Mouse (Mus musculus): ENCODE measurements around the gene Gm17571. TPM values are rescaled to one million over a fixed set of nuclear protein-coding genes. Genes with fewer than 3 reads are reported as not detected.
A peak's percentile ranks its signal among the peaks of the same experiment; 100 is the strongest.

Gm17571 gene
- polyA plus RNA-seq, 1 experiment from 2014 or later: not detected

GRCm38 (mm10) chr9:13483199-13484068, 36.9 kb upstream of the Gm17571 start:
- Histone ChIP-seq H3K9ac (ENCODE audit: low read length) (no peak overlapping the region), H3K27ac (ENCODE audit: low read depth, low read length) (no peak overlapping the region), H3K27me3 (replicated peaks; ENCODE audit: control insufficient read depth, insufficient read depth, low read length) (no peaks in the 10 kb centered on the region), H3K36me3 (ENCODE audit: control insufficient read depth, insufficient read depth, low read length) (no peaks in the 10 kb centered on the region), H3K4me3 (ENCODE audit: low read depth, low read length) (no peak overlapping the region), H3K4me1 (ENCODE audit: control insufficient read depth, insufficient read depth, low read length) (peaks cover 33% of the 10 kb centered on the region), H3K4me2 (ENCODE audit: low read length) (no peak overlapping the region), H3K9me3 (replicated peaks; ENCODE audit: control insufficient read depth, low read length) (no peaks in the 10 kb centered on the region)
- WGBS: 87% methylated on average over 5 of the region's 5 CpGs
- no peak for DNase-seq (ENCODE audit: low spot score)
- ATAC-seq: no peak

DNA sequence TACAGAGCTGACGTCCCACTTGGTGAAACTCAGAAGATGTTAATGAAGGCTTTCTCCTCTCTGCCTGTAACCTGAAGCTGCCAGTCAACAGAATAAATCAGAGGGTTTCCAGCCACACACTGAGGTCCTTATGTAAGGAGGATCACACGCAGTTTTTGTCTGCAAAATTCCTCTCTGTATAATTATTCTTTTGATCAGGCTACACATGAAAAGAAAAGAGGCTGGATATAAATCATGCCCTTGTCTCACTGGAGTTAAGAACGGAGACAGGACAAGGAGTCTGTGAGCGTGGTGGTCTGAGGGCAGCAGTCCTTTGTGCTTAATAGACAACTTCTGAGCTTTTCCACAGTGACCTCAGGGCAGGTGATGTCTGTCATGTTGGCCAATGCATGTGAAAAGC, 32.7 kb upstream of the Gm17571 start:
- H3K4me3 ChIP-seq (ENCODE audit: low read depth, low read length): no peak overlapping the region
- H3K9ac ChIP-seq (ENCODE audit: low read length): no peak overlapping the region
- WGBS: 2% methylated on average over 4 of the region's 4 CpGs
- DNase-seq (ENCODE audit: low spot score) (peak; percentile 33), ATAC-seq (peak; percentile 26; the same call in 1 of the 2 replicates)
- no peaks in the 10 kb centered on the region for H3K9me3 ChIP-seq (replicated peaks; ENCODE audit: control insufficient read depth, low read length)
- no peaks in the 10 kb centered on the region for H3K27me3 ChIP-seq (replicated peaks; ENCODE audit: control insufficient read depth, insufficient read depth, low read length)
- H3K4me1 ChIP-seq (ENCODE audit: control insufficient read depth, insufficient read depth, low read length): peaks cover 26% of the 10 kb centered on the region
- H3K27ac ChIP-seq (ENCODE audit: low read depth, low read length): 0 out of 2 replicates have a peak overlapping the region, but pooled peaks have one; percentile 9
- no peak overlapping the region for H3K4me2 ChIP-seq (ENCODE audit: low read length)
- no peaks in the 10 kb centered on the region for H3K36me3 ChIP-seq (ENCODE audit: control insufficient read depth, insufficient read depth, low read length)

- WGBS: 92% methylated on average over 5 of the region's 5 CpGs
- DNase-seq (ENCODE audit: low spot score): no peak
Observed at GRCm38 (mm10) chr9:13474951-13475350, 28.4 kb upstream of the Gm17571 start.

DNA sequence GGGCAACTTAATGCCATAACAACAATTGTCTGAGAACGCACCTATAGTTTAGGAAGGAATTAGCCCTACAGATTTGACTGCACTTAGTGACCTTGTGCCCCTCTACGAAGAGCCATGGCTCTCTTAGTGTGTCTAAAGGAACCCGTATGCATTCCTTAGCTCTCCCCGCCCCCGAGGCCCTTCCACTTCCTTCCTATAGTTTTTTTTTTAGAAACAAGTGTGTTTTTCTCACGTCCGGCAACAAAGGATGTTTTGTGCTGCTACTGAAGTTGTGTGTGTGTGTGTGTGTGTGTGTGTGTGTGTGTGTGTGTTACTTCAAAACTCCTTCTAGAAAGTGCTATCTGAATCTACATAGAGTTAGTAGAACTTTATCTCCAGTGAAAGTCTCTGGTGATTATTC, 23.5 kb upstream of the Gm17571 start:
- H3K4me3 ChIP-seq (ENCODE audit: low read depth, low read length): no peak overlapping the region
- no peaks in the 10 kb centered on the region for H3K9me3 ChIP-seq (replicated peaks; ENCODE audit: control insufficient read depth, low read length)
- ATAC-seq (no peak), DNase-seq (ENCODE audit: low spot score) (no peak)
- H3K4me2 ChIP-seq (ENCODE audit: low read length): no peak overlapping the region
- no peak overlapping the region for H3K9ac ChIP-seq (ENCODE audit: low read length)
- H3K27me3 ChIP-seq (replicated peaks; ENCODE audit: control insufficient read depth, insufficient read depth, low read length): no peaks in the 10 kb centered on the region
- H3K27ac ChIP-seq (ENCODE audit: low read depth, low read length): no peak overlapping the region
- no peaks in the 10 kb centered on the region for H3K36me3 ChIP-seq (ENCODE audit: control insufficient read depth, insufficient read depth, low read length)
- WGBS: 50% methylated on average over 7 of the region's 7 CpGs
- no peaks in the 10 kb centered on the region for H3K4me1 ChIP-seq (ENCODE audit: control insufficient read depth, insufficient read depth, low read length)

More at GRCm38 (mm10) chr9:13474951-13475350, 28.4 kb upstream of the Gm17571 start:
- Histone ChIP-seq H3K9me3 (replicated peaks; ENCODE audit: control insufficient read depth, low read length) (no peaks in the 10 kb centered on the region), H3K4me3 (ENCODE audit: low read depth, low read length) (no peak overlapping the region), H3K4me1 (ENCODE audit: control insufficient read depth, insufficient read depth, low read length) (peaks cover 12% of the 10 kb centered on the region), H3K4me2 (ENCODE audit: low read length) (no peak overlapping the region), H3K36me3 (ENCODE audit: control insufficient read depth, insufficient read depth, low read length) (no peaks in the 10 kb centered on the region), H3K9ac (ENCODE audit: low read length) (no peak overlapping the region), H3K27me3 (replicated peaks; ENCODE audit: control insufficient read depth, insufficient read depth, low read length) (no peaks in the 10 kb centered on the region), H3K27ac (ENCODE audit: low read depth, low read length) (no peak overlapping the region)
- no peak for ATAC-seq

- 94% methylated on average over 6 of the region's 6 CpGs for WGBS
- Histone ChIP-seq H3K36me3 (ENCODE audit: control insufficient read depth, insufficient read depth, low read length) (no peaks in the 10 kb centered on the region), H3K9me3 (replicated peaks; ENCODE audit: control insufficient read depth, low read length) (no peaks in the 10 kb centered on the region), H3K4me2 (ENCODE audit: low read length) (no peak overlapping the region), H3K27me3 (replicated peaks; ENCODE audit: control insufficient read depth, insufficient read depth, low read length) (no peaks in the 10 kb centered on the region), H3K27ac (ENCODE audit: low read depth, low read length) (no peak overlapping the region), H3K4me1 (ENCODE audit: control insufficient read depth, insufficient read depth, low read length) (no peaks in the 10 kb centered on the region), H3K9ac (ENCODE audit: low read length) (no peak overlapping the region), H3K4me3 (ENCODE audit: low read depth, low read length) (no peak overlapping the region)
- ATAC-seq (no peak), DNase-seq (ENCODE audit: low spot score) (no peak)
Observed at GRCm38 (mm10) chr9:13468778-13469177, 22.2 kb upstream of the Gm17571 start.

DNA sequence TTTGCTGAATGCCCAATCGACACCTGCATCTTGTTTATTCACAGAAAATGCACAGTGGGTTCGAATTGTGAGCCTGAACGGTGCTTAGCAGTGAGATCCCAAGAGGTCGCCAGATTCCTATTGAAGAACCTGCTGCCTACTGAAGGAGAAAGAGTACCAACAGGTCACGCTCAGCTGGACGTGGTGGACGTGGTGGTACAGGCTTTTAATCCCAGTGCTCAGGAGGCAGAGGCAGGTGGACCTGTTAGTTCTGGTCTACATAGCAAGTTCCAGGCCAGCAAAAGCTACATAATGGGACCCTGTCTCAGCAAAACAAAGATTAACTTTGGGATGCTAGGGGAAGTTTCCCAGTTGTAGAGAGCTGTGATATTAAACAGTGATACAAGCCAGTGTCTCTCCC, 21.2 kb upstream of the Gm17571 start:
- no peak overlapping the region for H3K4me3 ChIP-seq (ENCODE audit: low read depth, low read length)
- no peaks in the 10 kb centered on the region for H3K27me3 ChIP-seq (replicated peaks; ENCODE audit: control insufficient read depth, insufficient read depth, low read length)
- 65% methylated on average over 7 of the region's 7 CpGs for WGBS
- H3K27ac ChIP-seq (ENCODE audit: low read depth, low read length): no peak overlapping the region
- no peak overlapping the region for H3K9ac ChIP-seq (ENCODE audit: low read length)
- no peak for DNase-seq (ENCODE audit: low spot score)
- H3K36me3 ChIP-seq (ENCODE audit: control insufficient read depth, insufficient read depth, low read length): no peaks in the 10 kb centered on the region
- H3K4me2 ChIP-seq (ENCODE audit: low read length): no peak overlapping the region
- no peaks in the 10 kb centered on the region for H3K4me1 ChIP-seq (ENCODE audit: control insufficient read depth, insufficient read depth, low read length)
- no peaks in the 10 kb centered on the region for H3K9me3 ChIP-seq (replicated peaks; ENCODE audit: control insufficient read depth, low read length)
- no peak for ATAC-seq

GRCm38 (mm10) chr9:13466816-13467215, 20.3 kb upstream of the Gm17571 start:
- ATAC-seq (no peak), DNase-seq (ENCODE audit: low spot score) (no peak)
- Histone ChIP-seq H3K27me3 (replicated peaks; ENCODE audit: control insufficient read depth, insufficient read depth, low read length) (no peaks in the 10 kb centered on the region), H3K9ac (ENCODE audit: low read length) (no peak overlapping the region), H3K4me2 (ENCODE audit: low read length) (no peak overlapping the region), H3K4me3 (ENCODE audit: low read depth, low read length) (no peak overlapping the region), H3K27ac (ENCODE audit: low read depth, low read length) (no peak overlapping the region), H3K4me1 (ENCODE audit: control insufficient read depth, insufficient read depth, low read length) (no peaks in the 10 kb centered on the region), H3K9me3 (replicated peaks; ENCODE audit: control insufficient read depth, low read length) (no peaks in the 10 kb centered on the region), H3K36me3 (ENCODE audit: control insufficient read depth, insufficient read depth, low read length) (no peaks in the 10 kb centered on the region)
- WGBS: 91% methylated on average over 10 of the region's 10 CpGs

DNA sequence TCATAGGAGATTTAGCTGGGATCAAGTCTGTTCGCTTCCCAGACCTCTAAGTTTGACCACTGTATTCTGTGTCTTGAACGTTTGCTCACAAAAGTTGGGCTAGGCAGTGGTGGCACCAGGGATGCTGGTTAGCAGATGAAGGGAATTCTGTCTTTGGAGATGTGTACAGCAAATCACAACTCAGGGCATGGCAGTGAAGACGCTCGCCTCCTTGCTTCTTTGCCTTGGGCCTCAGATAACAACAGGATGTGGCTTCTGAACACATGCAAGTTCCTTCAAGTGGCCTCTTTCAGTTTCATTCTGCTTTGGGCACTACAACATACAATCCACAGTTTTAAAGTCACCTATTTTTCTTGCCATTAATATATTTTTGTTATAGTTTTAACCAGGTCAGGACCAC, 19.8 kb upstream of the Gm17571 start:
- Histone ChIP-seq H3K9me3 (replicated peaks; ENCODE audit: control insufficient read depth, low read length) (no peaks in the 10 kb centered on the region), H3K9ac (ENCODE audit: low read length) (no peak overlapping the region), H3K4me2 (ENCODE audit: low read length) (no peak overlapping the region), H3K36me3 (ENCODE audit: control insufficient read depth, insufficient read depth, low read length) (no peaks in the 10 kb centered on the region), H3K27me3 (replicated peaks; ENCODE audit: control insufficient read depth, insufficient read depth, low read length) (no peaks in the 10 kb centered on the region), H3K27ac (ENCODE audit: low read depth, low read length) (no peak overlapping the region), H3K4me1 (ENCODE audit: control insufficient read depth, insufficient read depth, low read length) (no peaks in the 10 kb centered on the region), H3K4me3 (ENCODE audit: low read depth, low read length) (no peak overlapping the region)
- no peak for ATAC-seq
- 84% methylated on average over 4 of the region's 4 CpGs for WGBS
- no peak for DNase-seq (ENCODE audit: low spot score)

DNA sequence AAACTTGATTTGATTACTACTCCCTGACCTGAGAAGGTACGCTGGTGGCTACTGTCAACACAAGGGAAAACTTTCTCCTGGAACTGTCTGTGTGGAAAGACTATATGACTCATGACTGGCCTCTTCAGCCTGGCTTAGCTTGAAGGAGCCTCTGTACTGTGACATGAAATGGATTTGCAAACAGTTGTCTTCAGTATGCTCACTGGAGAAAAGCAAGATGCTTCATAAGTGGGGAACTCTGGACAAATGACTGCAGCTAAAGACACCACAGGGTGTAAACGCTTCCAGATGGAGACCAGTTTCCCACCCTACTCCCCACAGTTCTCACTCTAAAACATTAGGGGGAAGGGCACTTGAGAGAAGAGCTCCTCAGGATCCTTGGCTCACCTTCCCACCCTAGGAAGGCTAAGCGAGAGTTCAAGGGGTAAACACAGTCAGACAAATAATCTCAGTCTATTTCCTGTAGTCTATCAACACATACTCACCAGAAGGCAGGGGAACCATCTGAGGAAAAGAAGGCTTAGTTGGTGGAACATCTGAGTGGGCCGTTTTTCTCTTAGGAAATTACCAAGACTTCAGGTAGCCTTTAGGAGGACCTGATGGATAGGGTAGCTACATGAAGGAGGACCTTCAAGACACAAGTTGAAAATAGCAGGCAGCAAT, 18.9 kb upstream of the Gm17571 start:
- no peak for DNase-seq (ENCODE audit: low spot score)
- no peaks in the 10 kb centered on the region for H3K4me1 ChIP-seq (ENCODE audit: control insufficient read depth, insufficient read depth, low read length)
- H3K27ac ChIP-seq (ENCODE audit: low read depth, low read length): no peak overlapping the region
- no peaks in the 10 kb centered on the region for H3K36me3 ChIP-seq (ENCODE audit: control insufficient read depth, insufficient read depth, low read length)
- no peaks in the 10 kb centered on the region for H3K27me3 ChIP-seq (replicated peaks; ENCODE audit: control insufficient read depth, insufficient read depth, low read length)
- no peak overlapping the region for H3K4me3 ChIP-seq (ENCODE audit: low read depth, low read length)
- H3K4me2 ChIP-seq (ENCODE audit: low read length): no peak overlapping the region
- no peak overlapping the region for H3K9ac ChIP-seq (ENCODE audit: low read length)
- no peak for ATAC-seq
- WGBS: 84% methylated on average over 4 of the region's 4 CpGs
- H3K9me3 ChIP-seq (replicated peaks; ENCODE audit: control insufficient read depth, low read length): no peaks in the 10 kb centered on the region

All from forebrain, embryonic 14.5 days (tissue).